Mouse (Mus musculus) C2C12 (cell line): ENCODE data around the gene Cep95.

ENCODE experiments used
- CEBPB ChIP-seq: IDR thresholded peaks from one replicate; pipeline ENCODE4 v1.6.1; 2011; ENCODE audit warnings: low read depth, mild to moderate bottlenecking, control low read depth, moderate library complexity
- CTCF ChIP-seq: IDR thresholded peaks from one replicate; pipeline ENCODE4 v1.5.1; 2011; ENCODE audit not compliant: control insufficient read depth, insufficient read depth, insufficient read length
- MAX ChIP-seq: IDR thresholded peaks from one replicate; pipeline ENCODE4 v1.6.1; 2011; ENCODE audit warnings: mild to moderate bottlenecking, control low read depth
- MYOG ChIP-seq: IDR thresholded peaks from one replicate; pipeline ENCODE4 v1.6.1; 2011; ENCODE audit not compliant: control insufficient read depth, insufficient read length; ENCODE audit errors: extremely low read depth
- USF1 ChIP-seq: IDR thresholded peaks from one replicate; pipeline ENCODE4 v1.6.1; 2011; ENCODE audit warnings: low read depth, mild to moderate bottlenecking, control low read depth, moderate library complexity

DNA sequence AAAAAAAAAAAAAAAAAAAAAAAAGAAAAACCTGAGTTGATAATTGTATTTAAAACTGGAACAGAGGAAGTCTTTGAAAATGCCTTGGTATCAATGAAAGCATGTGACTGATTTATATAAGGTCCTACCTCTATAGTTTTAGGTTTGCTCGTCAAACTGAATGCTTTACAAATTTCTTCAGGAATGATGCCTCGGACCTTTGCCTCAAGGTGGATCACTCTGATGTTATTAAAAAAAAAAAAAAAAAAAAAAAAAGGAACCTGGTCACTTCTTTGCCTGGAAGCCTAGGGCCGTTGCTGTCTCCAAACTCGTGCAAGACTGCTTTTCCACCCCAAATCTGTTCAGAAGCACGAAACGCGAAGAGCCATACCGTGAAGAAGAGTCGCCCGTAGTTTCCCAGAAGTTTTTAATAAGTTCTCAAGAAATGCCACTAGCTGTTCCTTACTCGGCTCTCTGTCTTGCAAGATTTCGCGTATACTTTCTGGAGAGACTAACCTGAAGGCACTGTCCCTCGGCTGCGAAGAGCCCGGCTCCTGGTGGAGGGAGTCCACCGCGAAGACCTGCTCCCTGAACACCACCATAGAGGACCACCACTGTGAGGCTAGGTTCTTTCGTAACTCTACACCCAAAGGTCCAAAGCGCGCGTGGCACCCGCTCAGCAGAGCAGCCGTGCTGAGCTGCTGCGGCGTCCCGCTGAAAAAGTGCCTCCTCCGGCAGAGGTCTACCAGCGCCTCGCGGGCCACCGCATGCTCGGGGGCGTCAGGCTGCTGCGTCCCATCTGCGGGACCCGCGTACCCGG lies 10.3 kb upstream of the Cep95 start:
- TF ChIP-seq USF1 (no peak), CTCF (no peak), CEBPB (no peak), MAX (peak; percentile 58), MYOG (no peak)
